In the genomic region with DNA sequence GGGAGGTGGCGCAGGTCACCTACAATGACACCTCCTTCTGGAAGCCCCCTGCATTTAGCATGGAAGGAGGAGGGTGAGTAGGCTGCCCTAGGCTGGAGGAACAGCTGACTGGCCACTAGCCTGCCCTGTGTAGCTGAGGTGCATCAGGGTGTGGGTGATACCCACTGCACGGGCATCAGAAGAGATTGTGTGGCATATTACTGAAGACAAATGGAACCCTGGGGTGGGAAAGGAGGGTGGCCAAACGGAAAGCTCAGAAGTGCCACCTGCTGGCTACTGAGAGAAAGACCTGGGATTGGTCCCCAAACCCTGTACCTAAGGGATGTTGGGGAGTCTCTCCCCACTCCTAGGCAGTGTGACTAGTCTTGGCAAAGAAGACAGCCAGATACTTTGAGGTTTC, we compare ENCODE assay signal across 8 mouse cellular contexts. TPM values are rescaled to one million over a fixed set of nuclear protein-coding genes. Genes with fewer than 3 reads are reported as not detected.
DNase-seq lines count a peak whose midpoint lies in the region; ATAC-seq and TF ChIP-seq lines count a peak whose summit lies in the region.

No protein-coding gene starts in this region.

- H3K4me2 ChIP-seq in limb, embryonic 14.5 days (replicated peaks; ENCODE audit: low read depth, low read length, severe bottlenecking): no peak overlapping the region
- no peak overlapping the region for H3K4me2 ChIP-seq in midbrain, embryonic 16.5 days (ENCODE audit: low read length)

- no peaks in the 10 kb centered on the region for H3K9me3 ChIP-seq in limb, embryonic 14.5 days (ENCODE audit: control insufficient read depth, low read length)
- no peaks in the 10 kb centered on the region for H3K9me3 ChIP-seq in midbrain, embryonic 16.5 days (replicated peaks; ENCODE audit: control insufficient read depth, low read length, poor library complexity, severe bottlenecking)

- ATAC-seq in limb, embryonic 14.5 days (ENCODE audit: low FRiP score, low read depth): 0 out of 2 replicates have a peak, but pooled peaks have one; percentile 34
- peak; percentile 78 for ATAC-seq in midbrain, embryonic 16.5 days

- intact Hi-C loops in heart, adult 2 months (cut with DNase I): loop anchor here (1.0 kb wide), 1 partner anchor 12 kb away; no protein-coding TSS in a partner anchor

- H3K36me3 ChIP-seq in heart, adult 2 months (ENCODE audit: control insufficient read depth, insufficient read depth, low read length): no peaks in the 10 kb centered on the region
- no peaks in the 10 kb centered on the region for H3K36me3 ChIP-seq in limb, embryonic 14.5 days (ENCODE audit: control insufficient read depth, insufficient read depth, low read length)
- H3K36me3 ChIP-seq in midbrain, embryonic 16.5 days (ENCODE audit: control insufficient read depth, insufficient read depth, low read length): no peaks in the 10 kb centered on the region

- H3K4me1 ChIP-seq in heart, adult 2 months (ENCODE audit: control insufficient read depth, insufficient read depth, low read length): peaks cover 1% of the 10 kb centered on the region; the same call in 1 of the 2 replicates
- H3K4me1 ChIP-seq in limb, embryonic 14.5 days (ENCODE audit: control insufficient read depth, insufficient read depth, low read length): no peaks in the 10 kb centered on the region; the same call in 1 of the 2 replicates
- H3K4me1 ChIP-seq in midbrain, embryonic 16.5 days (ENCODE audit: control insufficient read depth, insufficient read depth, low read length): peaks cover 11% of the 10 kb centered on the region

- DNase-seq in A20 (ENCODE audit: low read depth, low spot score) (peak; percentile 58), NIH3T3 (ENCODE audit: low read depth) (peak; percentile 65)
- peak; percentile 77 to 82 for DNase-seq in cerebellum, postnatal 25 days
- peak; percentile 49 to 64 for DNase-seq in heart, adult 2 months
- peak; percentile 42 for DNase-seq in kidney, adult 9 months
- DNase-seq in limb, embryonic 14.5 days (ENCODE audit: low spot score): peak; percentile 60
- DNase-seq in thymus, postnatal 14 days: peak; percentile 68

- H3K79me2 ChIP-seq in heart, adult 2 months (replicated peaks; ENCODE audit: control insufficient read depth, insufficient read depth, low read length): no peaks in the 10 kb centered on the region

- H3K9ac ChIP-seq in heart, adult 2 months (ENCODE audit: low read depth, low read length): no peak overlapping the region
- no peak overlapping the region for H3K9ac ChIP-seq in limb, embryonic 14.5 days (ENCODE audit: low read depth, low read length, severe bottlenecking)
- H3K9ac ChIP-seq in midbrain, embryonic 16.5 days (ENCODE audit: low read depth, low read length): no peak overlapping the region

- H3K27me3 ChIP-seq in heart, adult 2 months (ENCODE audit: control insufficient read depth, insufficient read depth, low read length): no peaks in the 10 kb centered on the region
- H3K27me3 ChIP-seq in limb, embryonic 14.5 days (ENCODE audit: control insufficient read depth, insufficient read depth, low read length): no peaks in the 10 kb centered on the region
- H3K27me3 ChIP-seq in midbrain, embryonic 16.5 days (ENCODE audit: control insufficient read depth, insufficient read depth, low read depth, low read length): 0 out of 2 replicates have a peak, but pooled peaks cover 3% of the 10 kb centered on the region

- H3K27ac ChIP-seq in heart, adult 2 months: no peak overlapping the region
- no peak overlapping the region for H3K27ac ChIP-seq in limb, embryonic 14.5 days (replicated peaks; ENCODE audit: low read depth, low read length)
- H3K27ac ChIP-seq in midbrain, embryonic 16.5 days (ENCODE audit: low read length): no peak overlapping the region

- no peak for TF ChIP-seq EP300 in heart, adult 2 months (IDR thresholded peaks at IDR 0.05; ENCODE audit: insufficient read depth, low read depth, low read length)

- no peak for TF ChIP-seq POLR2A in heart, adult 2 months (IDR thresholded peaks at IDR 0.05; ENCODE audit: insufficient read depth, low read depth, low read length)
- TF ChIP-seq POLR2A in limb, embryonic 14.5 days (IDR thresholded peaks at IDR 0.05; ENCODE audit: borderline replicate concordance, extremely low read depth, insufficient read depth, insufficient read length): no peak

- peak; percentile 84 for TF ChIP-seq CTCF in heart, adult 2 months (IDR thresholded peaks at IDR 0.05)

- H3K4me3 ChIP-seq in heart, adult 2 months: no peak overlapping the region
- H3K4me3 ChIP-seq in limb, embryonic 14.5 days (replicated peaks; ENCODE audit: low read length): no peak overlapping the region
- H3K4me3 ChIP-seq in midbrain, embryonic 16.5 days (ENCODE audit: low read depth, low read length): no peak overlapping the region

- 23% methylated on average over 3 of the region's 3 CpGs for WGBS in heart, adult 2 months
- WGBS in limb, embryonic 14.5 days: 22% methylated on average over 3 of the region's 3 CpGs
- 22% methylated on average over 3 of the region's 3 CpGs for WGBS in midbrain, embryonic 16.5 days

RNA-seq across cellular contexts. Expression of a gene that starts 33.6 kb away (rescaled TPM):
- 1 to 10 TPM in 1 of 2 experiments, under 1 TPM in 1; 0.91 to 1.3 TPM for total RNA-seq in heart, adult 2 months (2021)
- 0.90 and 1.3 TPM in 2 replicates for polyA plus RNA-seq in heart, adult 2 months (2012; rRNA removed)
- 59.9 and 66.6 TPM in 2 replicates for polyA plus RNA-seq in limb, embryonic 14.5 days (2012; rRNA removed)
- 67.8 and 71.8 TPM in 2 replicates for polyA plus RNA-seq in limb, embryonic 14.5 days (2014; fragmentation: Nextera tagmentation; extraction: Ambion mirVana)
- polyA plus RNA-seq in midbrain, embryonic 16.5 days (2015; fragmentation: Nextera tagmentation; extraction: Ambion mirVana): 9.6 and 13.2 TPM in 2 replicates

RNA-seq across cellular contexts. Expression of a gene that starts 50.4 kb away (rescaled TPM):
- total RNA-seq in heart, adult 2 months (2021): 10 to 100 TPM; 15.1 to 19.9 TPM
- 5.8 and 13.2 TPM in 2 replicates for polyA plus RNA-seq in heart, adult 2 months (2012; rRNA removed)
- polyA plus RNA-seq in limb, embryonic 14.5 days (2012; rRNA removed): 22.7 and 29.0 TPM in 2 replicates
- 42.6 and 43.4 TPM in 2 replicates for polyA plus RNA-seq in limb, embryonic 14.5 days (2014; fragmentation: Nextera tagmentation; extraction: Ambion mirVana)
- 33.3 TPM in 2 replicates for polyA plus RNA-seq in midbrain, embryonic 16.5 days (2015; fragmentation: Nextera tagmentation; extraction: Ambion mirVana)
